Mouse (Mus musculus): ENCODE results near the gene Prkar1b.

Gene Prkar1b

GRCm38 (mm10) chr5:139146476-139147075, 3.2 kb downstream of the Prkar1b start:
- no peak for DNase-seq (ENCODE audit: low read depth)

- no peak for DNase-seq (ENCODE audit: low read depth)
Measured at GRCm38 (mm10) chr5:139145726-139146125, 4.1 kb downstream of the Prkar1b start.

GRCm38 (mm10) chr5:139143890-139144289, 5.9 kb downstream of the Prkar1b start:
- DNase-seq (ENCODE audit: low read depth): no peak

- no peak for DNase-seq (ENCODE audit: low read depth)
Measured at GRCm38 (mm10) chr5:139141326-139141725, 8.5 kb downstream of the Prkar1b start.

GRCm38 (mm10) chr5:139140589-139140988, 9.2 kb downstream of the Prkar1b start:
- no peak for DNase-seq (ENCODE audit: low read depth)

GRCm38 (mm10) chr5:139138926-139139472, 10.8 kb downstream of the Prkar1b start:
- no peak for DNase-seq (ENCODE audit: low read depth)

- no peak for DNase-seq (ENCODE audit: low read depth)
Measured at GRCm38 (mm10) chr5:139138261-139138925, 11.4 kb downstream of the Prkar1b start.

GRCm38 (mm10) chr5:139137176-139137575, 12.6 kb downstream of the Prkar1b start:
- DNase-seq (ENCODE audit: low read depth): no peak

GRCm38 (mm10) chr5:139136341-139136740, 13.5 kb downstream of the Prkar1b start:
- no peak for DNase-seq (ENCODE audit: low read depth)

- no peak for DNase-seq (ENCODE audit: low read depth)
Measured at GRCm38 (mm10) chr5:139134501-139134900, 15.3 kb downstream of the Prkar1b start.

- no peak for DNase-seq (ENCODE audit: low read depth)
Measured at GRCm38 (mm10) chr5:139130351-139130750, 19.4 kb downstream of the Prkar1b start.

- DNase-seq (ENCODE audit: low read depth): no peak
Measured at GRCm38 (mm10) chr5:139129572-139130151, 20.1 kb downstream of the Prkar1b start.

GRCm38 (mm10) chr5:139129078-139129477, 20.7 kb downstream of the Prkar1b start:
- DNase-seq (ENCODE audit: low read depth): no peak

- DNase-seq (ENCODE audit: low read depth): no peak
Measured at GRCm38 (mm10) chr5:139128476-139129065, 21.2 kb downstream of the Prkar1b start.

GRCm38 (mm10) chr5:139125717-139126116, 24.1 kb downstream of the Prkar1b start:
- DNase-seq (ENCODE audit: low read depth): no peak

- DNase-seq (ENCODE audit: low read depth): no peak
Measured at GRCm38 (mm10) chr5:139118961-139119276, 30.9 kb downstream of the Prkar1b start.

- no peak for DNase-seq (ENCODE audit: low read depth)
Measured at GRCm38 (mm10) chr5:139118139-139118960, 31.5 kb downstream of the Prkar1b start.

GRCm38 (mm10) chr5:139115507-139115906, 34.3 kb downstream of the Prkar1b start:
- no peak for DNase-seq (ENCODE audit: low read depth)

- no peak for DNase-seq (ENCODE audit: low read depth)
Measured at GRCm38 (mm10) chr5:139114876-139115275, 34.9 kb downstream of the Prkar1b start.

GRCm38 (mm10) chr5:139112418-139112817, 37.4 kb downstream of the Prkar1b start:
- no peak for DNase-seq (ENCODE audit: low read depth)

- DNase-seq (ENCODE audit: low read depth): no peak
Measured at GRCm38 (mm10) chr5:139111991-139112390, 37.8 kb downstream of the Prkar1b start.

Measured in c-Kit-positive CD71-negative TER-119-negative erythroid progenitor cells, embryonic 14.5 days (primary cell).